Comparison of ENCODE assay signal across 10 mouse cellular contexts in genomic region chr9:50533328-50533727, GRCm38 (mm10). TPM values are rescaled to one million over a fixed set of nuclear protein-coding genes. Genes with fewer than 3 reads are reported as not detected.
DNase-seq lines count a peak whose midpoint lies in the region; ATAC-seq and TF ChIP-seq lines count a peak whose summit lies in the region.
"Had no signal": no experiment of that assay in that cellular context is flagged by ENCODE, and none has a peak within 500 bp of the region (broad histone marks: within the 10 kb centered on the region; RNA-seq: fewer than 3 reads in every experiment).

No protein-coding gene starts in this region.

- H3K4me3 ChIP-seq in liver, embryonic 14.5 days (ENCODE audit: insufficient read depth in 1 of 2, low read depth in 2 of 2, low read length in 2 of 2), result no peak overlapping the region
- H3K4me3 ChIP-seq in spleen, adult 2 months (ENCODE audit: extremely low read depth, insufficient read depth, insufficient read length), result peak overlapping the region; percentile 32
- H3K4me3 ChIP-seq: limb, embryonic 12.5 days had no signal

- peak; percentile 68 for DNase-seq in CD4-positive, CD25-positive, alpha-beta regulatory T cell, adult 2 months (ENCODE audit: low read depth, low spot score)
- no peak for DNase-seq in liver, embryonic 14.5 days (ENCODE audit: low read depth in 3 of 3, low spot score in 3 of 3)
- peak; percentile 52 to 63 for DNase-seq in spleen, adult 2 months (ENCODE audit: low read depth in 1 of 2, low spot score in 2 of 2)
- DNase-seq in adipocyte (ENCODE audit: low spot score), result no peak
- no peak for DNase-seq in frontal cortex, postnatal 25 days (ENCODE audit: low spot score in 2 of 2)
- DNase-seq in cerebellum, adult 11-12 months, result no peak
- DNase-seq in adrenal gland, adult (ENCODE audit: inconsistent age in 2 of 2, low spot score in 1 of 2), result no peak

- no peaks in the 10 kb centered on the region for H3K9me3 ChIP-seq in liver, embryonic 14.5 days (ENCODE audit: control insufficient read depth, low read length)
- H3K9me3 ChIP-seq: limb, embryonic 12.5 days had no signal

- no peak overlapping the region for H3K27ac ChIP-seq in liver, embryonic 14.5 days
- peak overlapping the region; percentile 81 for H3K27ac ChIP-seq in spleen, adult 2 months (ENCODE audit: insufficient read depth, low read length)
- H3K27ac ChIP-seq: limb, embryonic 12.5 days had no signal

- H3K4me1 ChIP-seq in liver, embryonic 14.5 days (replicated peaks; ENCODE audit: control insufficient read depth in 2 of 2, insufficient read depth in 2 of 2, low read length in 1 of 2), result peaks cover 0 to 8% of the 10 kb centered on the region in 2 experiments; a peak in 2 of 4 replicates
- peaks cover 8% of the 10 kb centered on the region; the same call in 1 of the 2 replicates for H3K4me1 ChIP-seq in spleen, adult 2 months (ENCODE audit: control insufficient read depth, insufficient read depth, insufficient read length)
- H3K4me1 ChIP-seq: limb, embryonic 12.5 days had no signal

- H3K27me3 ChIP-seq in liver, embryonic 14.5 days (ENCODE audit: control insufficient read depth, insufficient read depth, low read length), result no peaks in the 10 kb centered on the region
- no peaks in the 10 kb centered on the region for H3K27me3 ChIP-seq in spleen, adult 2 months (ENCODE audit: control insufficient read depth, insufficient read depth, low read length)
- H3K27me3 ChIP-seq: limb, embryonic 12.5 days had no signal

- no peak for TF ChIP-seq CTCF in liver, embryonic 14.5 days (IDR thresholded peaks at IDR 0.05; ENCODE audit: low read depth)
- TF ChIP-seq CTCF in spleen, adult 2 months (IDR thresholded peaks at IDR 0.05; ENCODE audit: extremely low read depth, insufficient read depth, insufficient read length, insufficient replicate concordance), result no peak

- H3K9ac ChIP-seq in liver, embryonic 14.5 days (replicated peaks), result no peak overlapping the region; the same call in 1 of the 2 replicates
- H3K9ac ChIP-seq: limb, embryonic 12.5 days had no signal

- peak overlapping the region; percentile 47 for H3K4me2 ChIP-seq in liver, embryonic 14.5 days (ENCODE audit: low read depth)
- H3K4me2 ChIP-seq: limb, embryonic 12.5 days had no signal

- TF ChIP-seq POLR2A in spleen, adult 2 months (IDR thresholded peaks at IDR 0.05; ENCODE audit: low read depth, low read length), result peak; percentile 9; the same call in 1 of the 2 replicates

- 23% methylated on average over 11 of the region's 11 CpGs for WGBS in liver, embryonic 14.5 days (ENCODE audit: insufficient replicate concordance)
- 11% methylated on average over 11 of the region's 11 CpGs for WGBS in spleen, adult 2 months

- no peaks in the 10 kb centered on the region for H3K36me3 ChIP-seq in liver, embryonic 14.5 days (replicated peaks; ENCODE audit: control insufficient read depth, insufficient read depth, low read depth)
- H3K36me3 ChIP-seq in spleen, adult 2 months (ENCODE audit: control insufficient read depth, insufficient read depth, low read length), result no peaks in the 10 kb centered on the region
- H3K36me3 ChIP-seq: limb, embryonic 12.5 days had no signal

- TF ChIP-seq EP300 in liver, embryonic 14.5 days (IDR thresholded peaks at IDR 0.05; ENCODE audit: low read depth), result no peak

- ATAC-seq in activated CD4-positive, CD25-positive, alpha-beta regulatory T cell, adult 4 months, result peak; percentile 30
- ATAC-seq in liver, embryonic 14.5 days (ENCODE audit: insufficient read depth), result no peak
- ATAC-seq: hindbrain, embryonic 16.5 days had no signal

RNA-seq across cellular contexts. Expression of gene Pts, which starts 4.8 kb away (rescaled TPM):
- polyA plus RNA-seq in activated CD4-positive, CD25-positive, alpha-beta regulatory T cell, adult 4 months (2017; shearing (Covaris generic)), result 100 to 1,000 TPM; 117 to 121 TPM
- polyA plus RNA-seq in liver, embryonic 14.5 days (2012; rRNA removed), result 16.0 and 23.7 TPM in 2 replicates
- 32.7 and 34.4 TPM in 2 replicates for polyA plus RNA-seq in liver, embryonic 14.5 days (2014; fragmentation: Nextera tagmentation; extraction: Ambion mirVana)
- 27.8 and 56.4 TPM in 2 replicates for polyA plus RNA-seq in spleen, adult 2 months (2012; rRNA removed)

RNA-seq across cellular contexts. Expression of gene Il18, which starts 21.3 kb away (rescaled TPM):
- polyA plus RNA-seq in activated CD4-positive, CD25-positive, alpha-beta regulatory T cell, adult 4 months (2017; shearing (Covaris generic)), result 1 to 10 TPM; 3.4 to 3.9 TPM
- polyA plus RNA-seq in liver, embryonic 14.5 days (2012; rRNA removed), result 3.0 and 4.9 TPM in 2 replicates
- 8.1 and 9.7 TPM in 2 replicates for polyA plus RNA-seq in liver, embryonic 14.5 days (2014; fragmentation: Nextera tagmentation; extraction: Ambion mirVana)
- polyA plus RNA-seq in spleen, adult 2 months (2012; rRNA removed), result 10.7 and 12.6 TPM in 2 replicates

RNA-seq across cellular contexts. Expression of gene Bco2, which starts 21.7 kb away (rescaled TPM):
- polyA plus RNA-seq in activated CD4-positive, CD25-positive, alpha-beta regulatory T cell, adult 4 months (2017; shearing (Covaris generic)), result under 1 TPM; 0.45 to 0.56 TPM
- 0.12 and 0.28 TPM in 2 replicates for polyA plus RNA-seq in liver, embryonic 14.5 days (2012; rRNA removed)
- 0.33 and 0.58 TPM in 2 replicates for polyA plus RNA-seq in liver, embryonic 14.5 days (2014; fragmentation: Nextera tagmentation; extraction: Ambion mirVana)
- 0.54 and 0.62 TPM in 2 replicates for polyA plus RNA-seq in spleen, adult 2 months (2012; rRNA removed)

RNA-seq across cellular contexts. Expression of gene Tex12, which starts 27.8 kb away (rescaled TPM):
- not detected for polyA plus RNA-seq in activated CD4-positive, CD25-positive, alpha-beta regulatory T cell, adult 4 months (2017; shearing (Covaris generic))
- polyA plus RNA-seq in liver, embryonic 14.5 days (2012; rRNA removed), result not detected in 2 replicates
- not detected in 2 replicates for polyA plus RNA-seq in liver, embryonic 14.5 days (2014; fragmentation: Nextera tagmentation; extraction: Ambion mirVana)
- polyA plus RNA-seq in spleen, adult 2 months (2012; rRNA removed), result not detected in 2 replicates
- polyA plus RNA-seq: limb, embryonic 12.5 days had no signal

RNA-seq across cellular contexts. Expression of gene Plet1, which starts 39.0 kb away (rescaled TPM):
- under 1 TPM in 1 of 2 experiments, not detected in 1; 0.20 TPM for polyA plus RNA-seq in activated CD4-positive, CD25-positive, alpha-beta regulatory T cell, adult 4 months (2017; shearing (Covaris generic))
- polyA plus RNA-seq in liver, embryonic 14.5 days (2012; rRNA removed), result 0.11 and 0.17 TPM in 2 replicates
- 0.10 and 0.15 TPM in 2 replicates for polyA plus RNA-seq in liver, embryonic 14.5 days (2014; fragmentation: Nextera tagmentation; extraction: Ambion mirVana)
- 0.14 TPM in 2 replicates for polyA plus RNA-seq in spleen, adult 2 months (2012; rRNA removed)

Comparison
In these comparisons a context has a peak if more than half of its experiments do, and no peak if none do; other contexts are left out.
1. DNase-seq: peak in CD4-positive, CD25-positive, alpha-beta regulatory T cell, adult 2 months (single experiment) and spleen, adult 2 months (2 of 2); none in liver, embryonic 14.5 days (0 of 3), adipocyte (single experiment), frontal cortex, postnatal 25 days (0 of 2), cerebellum, adult 11-12 months (single experiment) and adrenal gland, adult (0 of 2).